Comparison of ENCODE assay signal across 20 mouse cellular contexts in genomic region chr10:72221120-72221519, GRCm38 (mm10).
A peak's percentile ranks its signal among the peaks of the same experiment; 100 is the strongest.
DNase-seq lines count a peak whose midpoint lies in the region; ATAC-seq and TF ChIP-seq lines count a peak whose summit lies in the region.
"Had no signal": no experiment of that assay in that cellular context is flagged by ENCODE, and none has a peak within 500 bp of the region (broad histone marks: within the 10 kb centered on the region; RNA-seq: fewer than 3 reads in every experiment).

No protein-coding gene starts in this region.

- no peaks in the 10 kb centered on the region for H3K27me3 ChIP-seq in forebrain, embryonic 14.5 days (replicated peaks; ENCODE audit: control insufficient read depth, insufficient read depth, low read length)
- H3K27me3 ChIP-seq in forebrain, embryonic 11.5 days (ENCODE audit: control insufficient read depth, insufficient read depth, low read length), result no peaks in the 10 kb centered on the region
- H3K27me3 ChIP-seq in forebrain, postnatal 0 days (ENCODE audit: insufficient read depth, low read length), result no peaks in the 10 kb centered on the region
- H3K27me3 ChIP-seq: CH12.LX; embryonic facial prominence, embryonic 12.5 days; heart, embryonic 12.5 days; intestine, embryonic 15.5 days; Patski had no signal

- no peak overlapping the region for H3K4me3 ChIP-seq in forebrain, embryonic 14.5 days (ENCODE audit: low read depth, low read length)
- H3K4me3 ChIP-seq in forebrain, embryonic 11.5 days (ENCODE audit: low read depth, low read length), result no peak overlapping the region
- no peak overlapping the region for H3K4me3 ChIP-seq in forebrain, postnatal 0 days (ENCODE audit: low read depth, low read length)
- H3K4me3 ChIP-seq: embryonic facial prominence, embryonic 12.5 days; gastrocnemius, adult 2 months; heart, embryonic 12.5 days; hindbrain, embryonic 10.5 days; intestine, embryonic 15.5 days had no signal

- H3K9ac ChIP-seq in forebrain, embryonic 14.5 days (ENCODE audit: low read length), result no peak overlapping the region
- H3K9ac ChIP-seq in forebrain, embryonic 11.5 days (ENCODE audit: low read length), result no peak overlapping the region
- no peak overlapping the region for H3K9ac ChIP-seq in forebrain, postnatal 0 days
- H3K9ac ChIP-seq: embryonic facial prominence, embryonic 12.5 days; heart, embryonic 12.5 days; hindbrain, embryonic 14.5 days; intestine, embryonic 15.5 days had no signal

- DNase-seq in forebrain, embryonic 14.5 days (ENCODE audit: low spot score), result peak; percentile 43
- DNase-seq in forebrain, embryonic 11.5 days (ENCODE audit: low spot score), result no peak
- DNase-seq in layer of hippocampus, postnatal 14 days (ENCODE audit: low spot score in 2 of 2), result peak; percentile 4
- DNase-seq in layer of hippocampus, postnatal 25 days (ENCODE audit: extremely low spot score in 1 of 2, low spot score in 1 of 2), result no peak
- DNase-seq in forebrain, postnatal 0 days, result peak; percentile 30
- DNase-seq in embryo, embryonic 10.5 days (ENCODE audit: low spot score), result no peak
- DNase-seq: adrenal gland, postnatal 14 days; cerebellum, adult 11 months; cerebellum, adult 8-10 months; cerebellum, postnatal 14 days; gastrocnemius, adult 2 months; gastrocnemius, postnatal 25 days had no signal

- peak; percentile 34; the same call in 1 of the 2 replicates for ATAC-seq in forebrain, embryonic 14.5 days
- ATAC-seq in forebrain, embryonic 11.5 days (replicated peaks; ENCODE audit: low FRiP score), result no peak
- ATAC-seq in forebrain, postnatal 0 days, result peak; percentile 90
- ATAC-seq: activated CD4-positive, CD25-positive, alpha-beta regulatory T cell, adult 4 months; intestine, embryonic 15.5 days; Patski had no signal

- H3K36me3 ChIP-seq in forebrain, embryonic 14.5 days (ENCODE audit: control insufficient read depth, insufficient read depth, low read length), result no peaks in the 10 kb centered on the region
- no peaks in the 10 kb centered on the region for H3K36me3 ChIP-seq in forebrain, embryonic 11.5 days (ENCODE audit: control insufficient read depth, insufficient read depth, low read length)
- H3K36me3 ChIP-seq in forebrain, postnatal 0 days (ENCODE audit: insufficient read depth), result no peaks in the 10 kb centered on the region
- H3K36me3 ChIP-seq: embryonic facial prominence, embryonic 12.5 days; heart, embryonic 12.5 days; hindbrain, embryonic 10.5 days; intestine, embryonic 15.5 days had no signal

- H3K9me3 ChIP-seq in forebrain, embryonic 14.5 days (replicated peaks; ENCODE audit: control insufficient read depth, low read length), result no peaks in the 10 kb centered on the region
- H3K9me3 ChIP-seq in forebrain, embryonic 11.5 days (ENCODE audit: control insufficient read depth, low read length), result no peaks in the 10 kb centered on the region
- H3K9me3 ChIP-seq in forebrain, postnatal 0 days (ENCODE audit: low read length), result no peaks in the 10 kb centered on the region
- H3K9me3 ChIP-seq: embryonic facial prominence, embryonic 12.5 days; heart, embryonic 12.5 days; hindbrain, embryonic 10.5 days; intestine, embryonic 15.5 days had no signal

- WGBS in forebrain, embryonic 14.5 days, result 55% methylated on average over 5 of the region's 5 CpGs
- 66% methylated on average over 5 of the region's 5 CpGs for WGBS in forebrain, embryonic 11.5 days
- 48% methylated on average over 5 of the region's 5 CpGs for WGBS in forebrain, postnatal 0 days

- H3K4me2 ChIP-seq in forebrain, embryonic 14.5 days (ENCODE audit: low read length), result no peak overlapping the region
- H3K4me2 ChIP-seq in forebrain, embryonic 11.5 days (ENCODE audit: low read depth, low read length, severe bottlenecking), result no peak overlapping the region
- H3K4me2 ChIP-seq in forebrain, postnatal 0 days (ENCODE audit: low read depth), result no peak overlapping the region
- H3K4me2 ChIP-seq: embryonic facial prominence, embryonic 12.5 days; heart, embryonic 12.5 days; hindbrain, embryonic 14.5 days; intestine, embryonic 15.5 days had no signal

- no peaks in the 10 kb centered on the region for H3K4me1 ChIP-seq in forebrain, embryonic 14.5 days (ENCODE audit: control insufficient read depth, insufficient read depth, low read length)
- H3K4me1 ChIP-seq in forebrain, embryonic 11.5 days (replicated peaks; ENCODE audit: control insufficient read depth, insufficient read depth, low read length), result no peaks in the 10 kb centered on the region
- no peaks in the 10 kb centered on the region for H3K4me1 ChIP-seq in forebrain, postnatal 0 days (ENCODE audit: insufficient read depth)
- H3K4me1 ChIP-seq: embryonic facial prominence, embryonic 12.5 days; heart, embryonic 12.5 days; hindbrain, embryonic 10.5 days; intestine, embryonic 15.5 days had no signal

- TF ChIP-seq CTCF in forebrain, postnatal 0 days (IDR thresholded peaks at IDR 0.05; ENCODE audit: low read depth), result no peak

- no peak overlapping the region for H3K27ac ChIP-seq in forebrain, embryonic 14.5 days (ENCODE audit: low read depth, low read length)
- H3K27ac ChIP-seq in forebrain, embryonic 11.5 days (ENCODE audit: low read depth, low read length), result no peak overlapping the region
- no peak overlapping the region for H3K27ac ChIP-seq in forebrain, postnatal 0 days (ENCODE audit: low read depth, low read length)
- H3K27ac ChIP-seq: embryonic facial prominence, embryonic 12.5 days; gastrocnemius, adult 2 months; hindbrain, embryonic 10.5 days; hindbrain, embryonic 14.5 days; intestine, embryonic 15.5 days had no signal

Comparison
In these comparisons a context has a peak if more than half of its experiments do, and no peak if none do; other contexts are left out.
1. DNase-seq: peak in forebrain, embryonic 14.5 days (single experiment), layer of hippocampus, postnatal 14 days (2 of 2) and forebrain, postnatal 0 days (single experiment); none in forebrain, embryonic 11.5 days (single experiment), layer of hippocampus, postnatal 25 days (0 of 2) and embryo, embryonic 10.5 days (single experiment).